Mouse (Mus musculus): ENCODE data around the gene Olfr805. TPM values are rescaled to one million over a fixed set of nuclear protein-coding genes. Genes with fewer than 3 reads are reported as not detected.

Olfr805 gene
- polyA plus RNA-seq, 1 experiment: 0.08 TPM

DNA sequence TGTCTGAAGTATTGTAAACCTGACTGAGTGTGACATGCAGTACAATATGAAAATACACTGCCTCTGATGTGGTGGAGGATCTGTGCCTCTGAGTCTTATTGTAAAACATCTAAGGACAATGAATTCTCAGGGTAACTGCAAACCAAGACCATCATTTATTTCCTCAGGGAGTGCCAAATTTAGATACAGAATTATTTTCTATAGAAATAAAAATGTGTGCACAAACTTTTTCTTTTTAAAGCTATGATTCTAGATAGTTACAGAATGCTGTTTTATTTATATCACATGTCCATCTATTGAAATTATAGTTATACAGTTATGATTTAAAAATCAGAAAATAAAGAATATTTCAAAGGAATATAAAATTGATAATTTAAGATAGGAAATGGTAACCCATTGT lies 12.6 kb upstream of the Olfr805 start, which contains the start of gene Olfr806:
Gene Olfr806 (minus strand): TSS at position 101 of the 400 bp plus-strand sequence.
- Histone ChIP-seq H3K27me3 (ENCODE audit: control insufficient read depth, insufficient read depth, insufficient read length) (no peaks in the 10 kb centered on the region), H3ac (ENCODE audit: control insufficient read depth, insufficient read length) (no peak within 1 kb of the TSS), H3K4me3 (no peak within 1 kb of the TSS), H3K4me2 (ENCODE audit: low read depth) (no peak within 1 kb of the TSS), H3K36me3 (ENCODE audit: control insufficient read depth, insufficient read depth) (no peaks in the 10 kb centered on the region), H3K79me2 (ENCODE audit: control insufficient read depth, insufficient read depth) (no peaks in the 10 kb centered on the region)
- TF ChIP-seq POLR2AphosphoS2 (IDR thresholded peaks at IDR 0.05; ENCODE audit: insufficient read length, low read depth) (no peak), E2F4 (IDR thresholded peaks at IDR 0.05; ENCODE audit: insufficient read depth) (no peak), TCF12 (IDR thresholded peaks at IDR 0.05; ENCODE audit: insufficient read depth, poor library complexity, severe bottlenecking) (no peak), MYOG (IDR thresholded peaks at IDR 0.05; ENCODE audit: control insufficient read depth in 1 of 3, insufficient read depth in 1 of 3, insufficient read length in 2 of 3, low read depth in 2 of 3) (no peak), USF1 (IDR thresholded peaks at IDR 0.05; ENCODE audit: low read depth) (no peak), REST (IDR thresholded peaks at IDR 0.05; ENCODE audit: insufficient read depth, insufficient read length) (no peak)

DNA sequence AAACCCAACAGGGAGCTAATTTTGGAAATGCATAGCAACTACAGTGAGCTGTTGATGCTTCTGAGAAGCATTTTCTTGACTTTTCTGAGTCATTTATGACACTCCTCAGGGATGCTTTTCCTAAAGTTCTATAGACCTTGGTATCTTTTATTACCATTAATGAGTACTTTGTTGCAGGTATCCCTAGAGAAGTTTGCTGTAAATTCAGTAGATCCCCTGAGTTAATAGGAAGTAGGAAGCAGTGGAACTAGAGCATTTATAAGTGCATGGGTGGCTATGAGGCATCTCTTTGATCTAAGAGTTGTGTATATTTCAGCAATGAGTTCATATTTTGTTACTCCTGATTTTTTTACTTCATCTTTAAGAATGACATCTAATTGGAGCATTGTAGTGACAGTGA lies 26.3 kb downstream of the Olfr805 start, which contains the start of gene Olfr804:
Gene Olfr804 (plus strand): TSS at position 301 of the 400 bp plus-strand sequence.
- H3K36me3 ChIP-seq (ENCODE audit: control insufficient read depth, insufficient read depth): no peaks in the 10 kb centered on the region
- no peak within 1 kb of the TSS for H3K4me2 ChIP-seq (ENCODE audit: low read depth)
- no peak within 1 kb of the TSS for H3ac ChIP-seq (ENCODE audit: control insufficient read depth, insufficient read length)
- no peak for TF ChIP-seq TCF12 (IDR thresholded peaks at IDR 0.05; ENCODE audit: insufficient read depth, poor library complexity, severe bottlenecking)
- no peaks in the 10 kb centered on the region for H3K27me3 ChIP-seq (ENCODE audit: control insufficient read depth, insufficient read depth, insufficient read length)
- no peaks in the 10 kb centered on the region for H3K79me2 ChIP-seq (ENCODE audit: control insufficient read depth, insufficient read depth)
- no peak within 1 kb of the TSS for H3K4me3 ChIP-seq

DNA sequence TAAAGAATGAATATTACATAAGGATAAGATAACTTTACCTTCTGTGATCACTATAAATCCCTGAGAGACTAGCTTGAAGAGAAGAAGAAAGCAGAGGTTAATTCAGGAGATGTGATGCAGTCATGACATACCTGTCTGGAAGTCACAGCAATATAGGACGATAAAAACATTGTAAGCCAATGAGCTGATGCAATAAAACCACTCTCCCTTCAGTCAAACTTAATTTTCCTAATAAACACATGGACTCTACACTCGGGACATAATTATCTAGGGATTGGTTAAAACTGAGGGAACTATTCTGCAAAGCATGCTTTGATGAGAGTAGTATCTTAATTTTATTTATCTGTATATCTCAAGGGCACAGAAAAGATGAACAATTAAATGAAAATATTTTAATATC lies 35.0 kb downstream of the Olfr805 start, which contains the start of gene Olfr803:
Gene Olfr803 (minus strand): TSS at position 101 of the 400 bp plus-strand sequence.
- Histone ChIP-seq H3K4me3 (no peak within 1 kb of the TSS), H3K36me3 (ENCODE audit: control insufficient read depth, insufficient read depth) (no peaks in the 10 kb centered on the region), H3K4me2 (ENCODE audit: low read depth) (no peak within 1 kb of the TSS), H3K27me3 (ENCODE audit: control insufficient read depth, insufficient read depth, insufficient read length) (no peaks in the 10 kb centered on the region), H3ac (ENCODE audit: control insufficient read depth, insufficient read length) (no peak within 1 kb of the TSS), H3K79me2 (ENCODE audit: control insufficient read depth, insufficient read depth) (no peaks in the 10 kb centered on the region)
- TF ChIP-seq E2F4 (IDR thresholded peaks at IDR 0.05; ENCODE audit: insufficient read depth) (no peak), MYOD1 (IDR thresholded peaks at IDR 0.05; ENCODE audit: control insufficient read depth in 1 of 3, insufficient read length in 2 of 3, low read depth in 2 of 3) (no peak), POLR2AphosphoS2 (IDR thresholded peaks at IDR 0.05; ENCODE audit: insufficient read length, low read depth) (no peak), TCF12 (IDR thresholded peaks at IDR 0.05; ENCODE audit: insufficient read depth, poor library complexity, severe bottlenecking) (no peak), MYOG (IDR thresholded peaks at IDR 0.05; ENCODE audit: control insufficient read depth in 1 of 3, insufficient read depth in 1 of 3, insufficient read length in 2 of 3, low read depth in 2 of 3) (no peak), SRF (IDR thresholded peaks at IDR 0.05; ENCODE audit: control insufficient read depth, insufficient read length, low read depth) (no peak), CEBPB (IDR thresholded peaks at IDR 0.05; ENCODE audit: insufficient read depth, poor library complexity, severe bottlenecking) (no peak), USF1 (IDR thresholded peaks at IDR 0.05; ENCODE audit: low read depth) (no peak), POLR2A (IDR thresholded peaks at IDR 0.05; ENCODE audit: insufficient read length, low read depth) (no peak), MAX (IDR thresholded peaks at IDR 0.05; ENCODE audit: low read depth) (no peak), TCF3 (IDR thresholded peaks at IDR 0.05; ENCODE audit: insufficient read length, low read depth) (no peak), REST (IDR thresholded peaks at IDR 0.05; ENCODE audit: insufficient read depth, insufficient read length) (no peak)

DNA sequence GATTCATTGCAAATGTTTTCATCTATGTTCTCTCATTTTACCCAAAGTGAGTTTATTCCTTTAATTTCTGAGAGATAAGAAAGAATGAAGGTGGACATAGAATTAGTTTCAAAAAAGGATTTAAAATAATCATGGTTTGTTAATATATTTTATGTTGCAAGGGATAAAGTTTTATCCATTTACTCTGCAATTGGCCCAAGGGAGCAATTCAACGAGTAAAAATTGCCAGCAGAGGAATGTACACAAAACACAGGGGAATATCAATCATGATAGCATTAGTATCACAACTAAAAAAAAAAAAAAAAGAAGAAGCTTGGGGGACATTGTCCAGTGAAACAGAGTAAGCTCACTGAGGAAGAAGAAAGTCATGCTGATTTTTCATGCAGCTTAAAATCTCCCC lies 41.1 kb downstream of the Olfr805 start, which contains the start of gene Olfr802:
Gene Olfr802 (minus strand): TSS at position 101 of the 400 bp plus-strand sequence.
- Histone ChIP-seq H3K27me3 (ENCODE audit: control insufficient read depth, insufficient read depth, insufficient read length) (no peaks in the 10 kb centered on the region), H3ac (ENCODE audit: control insufficient read depth, insufficient read length) (no peak within 1 kb of the TSS), H3K4me2 (ENCODE audit: low read depth) (no peak within 1 kb of the TSS), H3K4me3 (no peak within 1 kb of the TSS), H3K79me2 (ENCODE audit: control insufficient read depth, insufficient read depth) (no peaks in the 10 kb centered on the region), H3K36me3 (ENCODE audit: control insufficient read depth, insufficient read depth) (no peaks in the 10 kb centered on the region)
- TF ChIP-seq REST (IDR thresholded peaks at IDR 0.05; ENCODE audit: insufficient read depth, insufficient read length) (no peak), MAX (IDR thresholded peaks at IDR 0.05; ENCODE audit: low read depth) (no peak), MYOD1 (IDR thresholded peaks at IDR 0.05; ENCODE audit: control insufficient read depth in 1 of 3, insufficient read length in 2 of 3, low read depth in 2 of 3) (no peak), TCF12 (IDR thresholded peaks at IDR 0.05; ENCODE audit: insufficient read depth, poor library complexity, severe bottlenecking) (no peak), CEBPB (IDR thresholded peaks at IDR 0.05; ENCODE audit: insufficient read depth, poor library complexity, severe bottlenecking) (no peak), TCF3 (IDR thresholded peaks at IDR 0.05; ENCODE audit: insufficient read length, low read depth) (no peak), USF1 (IDR thresholded peaks at IDR 0.05; ENCODE audit: low read depth) (no peak), E2F4 (IDR thresholded peaks at IDR 0.05; ENCODE audit: insufficient read depth) (no peak), SRF (IDR thresholded peaks at IDR 0.05; ENCODE audit: control insufficient read depth, insufficient read length, low read depth) (no peak), POLR2A (IDR thresholded peaks at IDR 0.05; ENCODE audit: insufficient read length, low read depth) (no peak), MYOG (IDR thresholded peaks at IDR 0.05; ENCODE audit: control insufficient read depth in 1 of 3, insufficient read depth in 1 of 3, insufficient read length in 2 of 3, low read depth in 2 of 3) (no peak), POLR2AphosphoS2 (IDR thresholded peaks at IDR 0.05; ENCODE audit: insufficient read length, low read depth) (no peak)

DNA sequence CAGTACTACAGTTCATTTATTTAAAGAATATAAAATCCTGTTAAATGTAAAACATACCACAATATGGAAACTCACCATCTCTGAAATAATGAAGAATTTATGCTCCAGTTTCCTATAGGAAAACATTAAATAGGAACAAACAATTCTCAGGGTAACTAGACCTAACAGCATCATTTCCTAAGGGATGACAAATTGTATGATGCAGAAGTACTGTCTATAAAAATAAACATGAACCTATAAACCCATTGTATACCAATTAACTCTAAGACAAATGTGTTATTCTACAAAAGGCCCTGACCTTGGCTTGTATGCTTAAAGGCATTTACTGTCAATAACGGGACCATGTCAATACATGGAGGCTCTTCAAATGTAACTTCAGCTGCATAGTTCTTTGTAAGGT lies 55.4 kb downstream of the Olfr805 start, which contains the start of gene Olfr801:
Gene Olfr801 (minus strand): TSS at position 101 of the 400 bp plus-strand sequence.
- H3K4me2 ChIP-seq (ENCODE audit: low read depth): no peak within 1 kb of the TSS
- no peak within 1 kb of the TSS for H3K4me3 ChIP-seq
- no peak within 1 kb of the TSS for H3ac ChIP-seq (ENCODE audit: control insufficient read depth, insufficient read length)
- TF ChIP-seq TCF3 (IDR thresholded peaks at IDR 0.05; ENCODE audit: insufficient read length, low read depth) (no peak), POLR2AphosphoS2 (IDR thresholded peaks at IDR 0.05; ENCODE audit: insufficient read length, low read depth) (no peak)
- H3K27me3 ChIP-seq (ENCODE audit: control insufficient read depth, insufficient read depth, insufficient read length): no peaks in the 10 kb centered on the region
- no peaks in the 10 kb centered on the region for H3K79me2 ChIP-seq (ENCODE audit: control insufficient read depth, insufficient read depth)
- no peaks in the 10 kb centered on the region for H3K36me3 ChIP-seq (ENCODE audit: control insufficient read depth, insufficient read depth)

Other genes starting within 250 kb of the Olfr805 start
- gene Olfr789, start 244.6 kb downstream of the Olfr805 start, polyA plus RNA-seq (2012; fragmentation: generic; extraction: Trizol): not detected
- gene Olfr790, start 230.9 kb downstream of the Olfr805 start, polyA plus RNA-seq (2012; fragmentation: generic; extraction: Trizol): not detected
- not detected for gene Olfr791, start 207.6 kb downstream of the Olfr805 start, polyA plus RNA-seq (2012; fragmentation: generic; extraction: Trizol)
- not detected for gene Olfr792, start 190.2 kb downstream of the Olfr805 start, polyA plus RNA-seq (2012; fragmentation: generic; extraction: Trizol)
- gene Olfr794, start 161.7 kb downstream of the Olfr805 start, polyA plus RNA-seq (2012; fragmentation: generic; extraction: Trizol): not detected
- not detected for gene Olfr796, start 116.8 kb downstream of the Olfr805 start, polyA plus RNA-seq (2012; fragmentation: generic; extraction: Trizol)
- gene Olfr798, start 101.4 kb downstream of the Olfr805 start, polyA plus RNA-seq (2012; fragmentation: generic; extraction: Trizol): not detected
- gene Olfr799, start 91.9 kb downstream of the Olfr805 start, polyA plus RNA-seq (2012; fragmentation: generic; extraction: Trizol): not detected
- not detected for gene Olfr800, start 71.7 kb downstream of the Olfr805 start, polyA plus RNA-seq (2012; fragmentation: generic; extraction: Trizol)
- not detected for gene Olfr801, start 55.5 kb downstream of the Olfr805 start, polyA plus RNA-seq (2012; fragmentation: generic; extraction: Trizol)
- not detected for gene Olfr802, start 41.2 kb downstream of the Olfr805 start, polyA plus RNA-seq (2012; fragmentation: generic; extraction: Trizol)
- gene Olfr803, start 35.1 kb downstream of the Olfr805 start, polyA plus RNA-seq (2012; fragmentation: generic; extraction: Trizol): not detected
- not detected for gene Olfr804, start 26.2 kb downstream of the Olfr805 start, polyA plus RNA-seq (2012; fragmentation: generic; extraction: Trizol)
- not detected for gene Olfr806, start 12.5 kb upstream of the Olfr805 start, polyA plus RNA-seq (2012; fragmentation: generic; extraction: Trizol)
- not detected for gene Olfr807, start 28.4 kb upstream of the Olfr805 start, polyA plus RNA-seq (2012; fragmentation: generic; extraction: Trizol)
- gene Olfr808, start 36.1 kb upstream of the Olfr805 start, polyA plus RNA-seq (2012; fragmentation: generic; extraction: Trizol): not detected
- gene Olfr809, start 45.3 kb upstream of the Olfr805 start, polyA plus RNA-seq (2012; fragmentation: generic; extraction: Trizol): not detected
- 0.04 TPM for gene Olfr810, start 65.5 kb upstream of the Olfr805 start, polyA plus RNA-seq (2012; fragmentation: generic; extraction: Trizol)
- not detected for gene Olfr811, start 75.0 kb upstream of the Olfr805 start, polyA plus RNA-seq (2012; fragmentation: generic; extraction: Trizol)
- gene Olfr812, start 116.7 kb upstream of the Olfr805 start, polyA plus RNA-seq (2012; fragmentation: generic; extraction: Trizol): not detected
- gene Olfr813, start 126.0 kb upstream of the Olfr805 start, polyA plus RNA-seq (2012; fragmentation: generic; extraction: Trizol): not detected
- not detected for gene Olfr814, start 150.5 kb upstream of the Olfr805 start, polyA plus RNA-seq (2012; fragmentation: generic; extraction: Trizol)
- gene Olfr815, start 176.5 kb upstream of the Olfr805 start, polyA plus RNA-seq (2012; fragmentation: generic; extraction: Trizol): not detected
- not detected for gene Olfr816, start 186.2 kb upstream of the Olfr805 start, polyA plus RNA-seq (2012; fragmentation: generic; extraction: Trizol)
- not detected for gene Olfr818, start 219.7 kb upstream of the Olfr805 start, polyA plus RNA-seq (2012; fragmentation: generic; extraction: Trizol)
- gene Olfr819, start 237.9 kb upstream of the Olfr805 start, polyA plus RNA-seq (2012; fragmentation: generic; extraction: Trizol): not detected
- gene Olfr247, start 246.8 kb upstream of the Olfr805 start, polyA plus RNA-seq (2012; fragmentation: generic; extraction: Trizol): not detected